Mouse (Mus musculus) MEL (cell line): ENCODE measurements around the gene Prm3.

ENCODE experiments used
- CTCF ChIP-seq, 3 experiments: IDR thresholded peaks in 2 of 3; conservative IDR thresholded peaks in 1 of 3; 2 replicates each; pipeline ENCODE4 v1.5.1; 2011 to 2012; ENCODE audit warnings: low read length in 3 of 3, low read depth in 2 of 3, mild to moderate bottlenecking in 2 of 3, improper control_type of control experiment in 1 of 3, inconsistent platforms in 1 of 3, mixed read lengths in 1 of 3, moderate library complexity in 1 of 3; ENCODE audit not compliant: control insufficient read depth in 1 of 3, insufficient read depth in 1 of 3, poor library complexity in 1 of 3, severe bottlenecking in 1 of 3
- EP300 ChIP-seq, 2 experiments: IDR thresholded peaks; 2 replicates each; pipeline ENCODE4 v1.6.1; 2011; ENCODE audit warnings: improper control_type of control experiment in 2 of 2, low read length in 2 of 2, low read depth in 1 of 2, mild to moderate bottlenecking in 1 of 2
- ETS1 ChIP-seq: IDR thresholded peaks from 2 replicates; pipeline ENCODE4 v1.6.1; 2012; ENCODE audit warnings: low read depth, mild to moderate bottlenecking, inconsistent platforms, low read length, improper control_type of control experiment, moderate library complexity
- GATA1 ChIP-seq: IDR thresholded peaks from 2 replicates; pipeline ENCODE4 v1.6.1; 2011; ENCODE audit warnings: low read depth, low read length, improper control_type of control experiment
- JUND ChIP-seq: IDR thresholded peaks from 2 replicates; pipeline ENCODE4 v1.6.1; 2011; ENCODE audit warnings: low read depth, mild to moderate bottlenecking, improper control_type of control experiment, low read length
- MAX ChIP-seq: IDR thresholded peaks from 2 replicates; pipeline ENCODE4 v1.6.1; 2011; ENCODE audit warnings: low read length, improper control_type of control experiment
- MEF2A ChIP-seq: IDR thresholded peaks from 2 replicates; pipeline ENCODE4 v1.6.1; 2014; ENCODE audit warnings: low read depth, mild to moderate bottlenecking, inconsistent platforms, low read length, improper control_type of control experiment; ENCODE audit not compliant: poor library complexity, insufficient replicate concordance, severe bottlenecking; ENCODE audit errors: extremely low read depth
- MYB ChIP-seq: IDR thresholded peaks from 2 replicates; pipeline ENCODE4 v1.6.1; 2011; ENCODE audit warnings: mild to moderate bottlenecking, low read depth, low read length, improper control_type of control experiment
- POLR2A ChIP-seq, 2 experiments: IDR thresholded peaks; 2 replicates each; pipeline ENCODE4 v1.6.1; 2011 to 2012; ENCODE audit warnings: low read length in 2 of 2, mild to moderate bottlenecking in 2 of 2, control low read depth in 1 of 2, improper control_type of control experiment in 1 of 2, low read depth in 1 of 2, moderate library complexity in 1 of 2; ENCODE audit not compliant: control insufficient read depth in 1 of 2, insufficient read depth in 1 of 2, poor library complexity in 1 of 2
- TAL1 ChIP-seq: IDR thresholded peaks from 2 replicates; pipeline ENCODE4 v1.6.1; 2012; ENCODE audit warnings: mild to moderate bottlenecking, inconsistent platforms, low read length, moderate library complexity, mixed read lengths
- ZKSCAN1 ChIP-seq: IDR thresholded peaks from 2 replicates; pipeline ENCODE4 v1.6.1; 2012; ENCODE audit warnings: low read depth, mild to moderate bottlenecking, inconsistent platforms, low read length, improper control_type of control experiment, moderate library complexity
- ZMIZ1 ChIP-seq: IDR thresholded peaks from 2 replicates; pipeline ENCODE4 v1.6.1; 2012; ENCODE audit warnings: low read depth, mild to moderate bottlenecking, inconsistent platforms, low read length, improper control_type of control experiment, moderate library complexity

GRCm38 (mm10) chr16:10771769-10772510, 18.8 kb downstream of the Prm3 start:
- no peak for TF ChIP-seq CTCF (IDR thresholded peaks at IDR 0.05 in 2 of 3, conservative IDR thresholded peaks at IDR 0.05 in 1 of 3; ENCODE audit: control insufficient read depth in 1 of 3, insufficient read depth in 1 of 3, low read depth in 2 of 3, low read length in 3 of 3, poor library complexity in 1 of 3, severe bottlenecking in 1 of 3)
- no peak for TF ChIP-seq MYB
- TF ChIP-seq TAL1, result no peak
- TF ChIP-seq ZKSCAN1, result no peak
- TF ChIP-seq MAX, result no peak
- TF ChIP-seq GATA1, result no peak
- TF ChIP-seq POLR2A (IDR thresholded peaks at IDR 0.05; ENCODE audit: control insufficient read depth in 1 of 2, insufficient read depth in 1 of 2, low read depth in 1 of 2, low read length in 2 of 2, poor library complexity in 1 of 2), result no peak
- no peak for TF ChIP-seq ETS1
- no peak for TF ChIP-seq EP300 (IDR thresholded peaks at IDR 0.05; ENCODE audit: low read depth in 1 of 2, low read length in 2 of 2)
- TF ChIP-seq JUND, result no peak
- TF ChIP-seq ZMIZ1, result no peak
- TF ChIP-seq MEF2A, result no peak
